Mouse (Mus musculus): Measurements from ENCODE around the gene Mtfr1l. TPM values are rescaled to one million over a fixed set of nuclear protein-coding genes. Genes with fewer than 3 reads are reported as not detected.
A peak's percentile ranks its signal among the peaks of the same experiment; 100 is the strongest.

The Mtfr1l gene
- polyA plus RNA-seq, 1 experiment from 2014 or later: 160 TPM

DNA sequence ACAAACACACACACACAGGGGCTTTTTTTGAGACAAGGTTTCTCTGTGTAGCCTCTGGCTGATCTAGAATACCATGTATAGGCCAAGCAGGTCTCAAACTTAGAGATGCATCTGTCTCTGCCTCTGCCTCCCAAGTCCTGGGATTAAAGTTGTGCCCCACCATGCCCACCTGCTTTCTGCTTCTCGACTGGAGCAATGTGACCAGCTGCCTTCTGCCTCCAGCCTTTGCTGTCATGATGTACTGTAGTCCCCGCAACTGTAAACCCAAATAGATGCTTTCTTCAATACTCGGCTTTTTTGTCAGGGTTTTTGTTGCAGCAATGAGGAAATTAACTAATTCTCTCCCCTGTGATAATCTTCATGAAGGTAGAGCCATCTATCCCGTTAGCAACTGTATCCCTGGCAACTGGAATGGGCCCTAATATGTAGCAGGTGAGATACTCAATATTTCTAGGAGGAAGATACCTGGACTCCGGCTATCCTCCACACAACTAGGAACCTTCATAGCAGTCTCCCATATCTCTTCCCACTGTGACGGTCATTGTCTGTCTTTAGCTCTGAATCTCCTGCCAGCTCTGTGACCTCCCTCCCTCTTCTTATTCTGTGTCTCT, 52.0 kb downstream of the Mtfr1l start:
- 65% methylated on average over 6 of the region's 6 CpGs for WGBS
- Histone ChIP-seq H3K4me3 (no peak overlapping the region), H3K27me3 (0 out of 2 replicates have a peak, but pooled peaks cover 4% of the 10 kb centered on the region), H3K9ac (no peak overlapping the region), H3K9me3 (no peaks in the 10 kb centered on the region), H3K4me2 (no peak overlapping the region), H3K27ac (no peak overlapping the region), H3K36me3 (no peaks in the 10 kb centered on the region), H3K4me1 (replicated peaks) (peaks cover 4% of the 10 kb centered on the region)
- no peak for ATAC-seq (ENCODE audit: low FRiP score)

DNA sequence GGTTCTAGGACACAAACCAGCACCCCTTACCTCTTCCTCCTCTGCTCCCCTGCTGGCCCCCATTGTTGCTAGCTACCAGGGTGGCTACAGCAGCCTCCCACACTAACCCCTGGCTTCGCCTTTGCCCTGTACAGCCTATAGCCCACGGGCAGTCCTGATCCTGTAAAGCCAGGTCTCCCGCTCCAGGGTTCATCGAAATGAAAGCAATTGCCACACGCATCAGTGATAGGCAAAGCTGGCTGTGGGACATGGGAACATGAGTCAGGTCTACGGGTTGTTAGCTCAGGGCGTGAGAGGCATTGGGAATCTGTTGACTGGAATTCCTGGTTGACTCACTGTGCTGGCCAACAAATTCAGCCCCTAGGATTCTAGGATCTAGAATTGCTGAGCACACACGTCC, 52.7 kb downstream of the Mtfr1l start:
- Histone ChIP-seq H3K4me2 (no peak overlapping the region), H3K36me3 (no peaks in the 10 kb centered on the region), H3K4me3 (no peak overlapping the region), H3K27ac (no peak overlapping the region), H3K4me1 (replicated peaks) (peaks cover 11% of the 10 kb centered on the region), H3K27me3 (0 out of 2 replicates have a peak, but pooled peaks cover 4% of the 10 kb centered on the region), H3K9ac (no peak overlapping the region), H3K9me3 (no peaks in the 10 kb centered on the region)
- WGBS: 83% methylated on average over 8 of the region's 8 CpGs
- ATAC-seq (ENCODE audit: low FRiP score): no peak

DNA sequence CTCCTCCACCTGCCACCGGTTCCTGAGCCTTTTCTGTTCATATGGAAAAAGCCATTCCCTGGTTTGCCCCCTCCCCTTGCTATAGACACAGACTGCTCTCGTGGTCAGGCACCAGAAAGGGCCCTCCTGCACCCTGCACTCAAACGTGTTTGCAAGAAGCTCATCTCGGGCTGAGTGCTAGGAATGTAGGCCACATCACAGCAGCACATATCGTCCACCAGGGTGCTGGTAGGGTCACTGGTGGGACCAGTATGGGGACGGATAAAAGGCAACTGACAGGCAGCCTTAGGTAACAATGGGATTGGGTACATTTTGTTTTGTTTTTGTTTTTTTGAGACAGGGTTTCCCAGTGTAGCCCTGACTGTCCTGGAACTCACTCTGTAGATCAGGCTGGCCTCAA, 53.9 kb downstream of the Mtfr1l start:
- no peak overlapping the region for H3K4me3 ChIP-seq
- no peak for ATAC-seq (ENCODE audit: low FRiP score)
- H3K9me3 ChIP-seq: no peaks in the 10 kb centered on the region
- 0 out of 2 replicates have a peak, but pooled peaks cover 4% of the 10 kb centered on the region for H3K27me3 ChIP-seq
- no peak overlapping the region for H3K9ac ChIP-seq
- WGBS: 62% methylated on average over 6 of the region's 6 CpGs
- no peak overlapping the region for H3K4me2 ChIP-seq
- peaks cover 11% of the 10 kb centered on the region for H3K36me3 ChIP-seq
- no peak overlapping the region for H3K27ac ChIP-seq
- peaks cover 12% of the 10 kb centered on the region for H3K4me1 ChIP-seq (replicated peaks)

DNA sequence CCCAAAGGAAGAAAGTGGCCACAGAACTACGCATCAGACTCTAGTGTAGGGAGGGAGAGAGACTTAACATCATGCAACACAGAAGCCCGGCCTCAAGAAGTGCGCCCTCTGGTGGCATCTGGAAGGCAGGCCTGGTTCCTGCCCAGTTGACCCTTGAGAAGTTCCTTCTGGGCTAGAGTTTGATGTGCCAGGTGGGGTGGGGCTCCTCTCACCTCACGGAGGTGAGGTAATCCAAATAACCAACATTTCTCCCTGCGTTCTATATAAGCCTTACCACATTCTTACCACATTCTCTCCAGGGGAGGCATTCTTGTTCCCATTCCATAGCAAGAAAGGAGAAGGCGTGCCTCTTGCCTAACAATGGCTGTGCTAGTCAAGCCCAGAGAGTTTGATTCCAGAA, 54.3 kb downstream of the Mtfr1l start:
- peaks cover 13% of the 10 kb centered on the region for H3K4me1 ChIP-seq (replicated peaks)
- H3K27me3 ChIP-seq: 0 out of 2 replicates have a peak, but pooled peaks cover 4% of the 10 kb centered on the region
- no peak overlapping the region for H3K9ac ChIP-seq
- WGBS: 23% methylated on average over 6 of the region's 6 CpGs
- no peak for ATAC-seq (ENCODE audit: low FRiP score)
- no peak overlapping the region for H3K4me2 ChIP-seq
- peaks cover 15% of the 10 kb centered on the region for H3K36me3 ChIP-seq
- no peaks in the 10 kb centered on the region for H3K9me3 ChIP-seq
- no peak overlapping the region for H3K27ac ChIP-seq
- H3K4me3 ChIP-seq: no peak overlapping the region

DNA sequence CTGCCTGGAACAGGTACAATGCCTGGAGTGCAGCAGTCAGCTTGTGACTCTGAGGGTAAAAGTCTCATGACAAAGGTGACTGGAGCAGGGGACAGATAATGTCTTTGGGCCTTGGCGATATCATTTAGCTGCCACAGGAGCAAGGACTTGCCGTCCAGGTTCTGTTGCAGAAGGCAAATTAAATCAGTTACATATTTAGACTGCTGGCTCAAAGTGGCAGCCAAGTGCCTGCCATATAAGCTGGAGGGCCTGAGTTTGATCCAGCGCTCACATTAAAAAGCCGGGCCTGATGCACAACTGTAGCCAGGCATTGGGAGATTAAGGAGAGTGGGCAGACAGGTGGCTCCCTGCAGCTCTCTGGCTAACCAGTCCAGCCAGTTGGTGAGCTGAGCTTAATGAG, 55.3 kb downstream of the Mtfr1l start:
- Histone ChIP-seq H3K27ac (no peak overlapping the region), H3K4me3 (no peak overlapping the region), H3K4me2 (no peak overlapping the region), H3K27me3 (0 out of 2 replicates have a peak, but pooled peaks cover 4% of the 10 kb centered on the region), H3K4me1 (replicated peaks) (peaks cover 22% of the 10 kb centered on the region), H3K9ac (no peak overlapping the region), H3K9me3 (no peaks in the 10 kb centered on the region), H3K36me3 (peaks cover 25% of the 10 kb centered on the region)
- 89% methylated on average over 4 of the region's 4 CpGs for WGBS
- no peak for ATAC-seq (ENCODE audit: low FRiP score)

DNA sequence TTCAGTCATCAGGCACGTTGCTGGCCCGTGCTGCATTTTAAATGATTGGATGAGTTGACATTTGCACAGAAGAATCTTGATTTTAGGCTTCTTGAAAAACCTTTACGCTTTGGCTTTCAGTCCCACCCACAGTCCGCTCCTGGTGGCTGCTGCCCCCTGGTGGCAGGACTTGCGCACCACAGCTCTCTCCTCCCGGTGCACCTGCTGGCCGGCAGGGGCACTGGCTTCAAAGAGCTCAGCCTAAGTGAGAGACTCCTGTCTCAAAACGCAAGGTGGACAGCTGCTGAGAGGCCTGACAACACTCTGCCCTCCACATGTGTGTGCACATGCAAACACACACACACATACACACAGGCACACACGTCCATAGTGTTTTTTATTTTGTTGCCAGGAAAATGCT, 57.2 kb downstream of the Mtfr1l start:
- Histone ChIP-seq H3K27ac (peak overlapping the region; percentile 86), H3K9ac (peak overlapping the region; percentile 35; the same call in 1 of the 2 replicates), H3K4me2 (no peak overlapping the region), H3K4me3 (no peak overlapping the region), H3K4me1 (replicated peaks) (peaks cover 36% of the 10 kb centered on the region), H3K36me3 (peaks cover 39% of the 10 kb centered on the region), H3K27me3 (0 out of 2 replicates have a peak, but pooled peaks cover 4% of the 10 kb centered on the region), H3K9me3 (no peaks in the 10 kb centered on the region)
- peak; percentile 35 for ATAC-seq (ENCODE audit: low FRiP score)
- WGBS: 7% methylated on average over 9 of the region's 9 CpGs

DNA sequence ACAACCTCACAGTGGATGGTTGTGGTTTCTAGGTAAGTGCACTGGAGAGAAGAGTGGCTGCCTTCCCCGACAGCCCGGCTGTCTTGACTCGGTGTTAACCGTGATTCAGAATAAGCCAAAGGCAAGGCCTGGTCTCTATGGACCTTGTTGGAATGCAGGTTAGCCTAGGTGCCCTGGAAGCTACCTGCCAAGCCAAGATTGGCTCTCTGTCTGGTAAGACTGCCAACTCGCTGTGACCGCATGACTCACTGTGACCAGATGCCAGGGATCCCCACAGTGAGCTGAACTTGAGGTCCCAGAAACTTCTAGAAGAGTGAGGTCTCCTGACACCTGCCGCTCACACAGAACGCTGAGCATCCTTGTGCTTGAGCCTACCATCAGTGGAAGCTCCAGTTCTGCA, 58.3 kb downstream of the Mtfr1l start:
- no peak for ATAC-seq (ENCODE audit: low FRiP score)
- no peak overlapping the region for H3K4me2 ChIP-seq
- peaks cover 47% of the 10 kb centered on the region for H3K4me1 ChIP-seq (replicated peaks)
- no peaks in the 10 kb centered on the region for H3K27me3 ChIP-seq
- H3K36me3 ChIP-seq: peaks cover 51% of the 10 kb centered on the region
- WGBS: 95% methylated on average over 8 of the region's 8 CpGs
- H3K4me3 ChIP-seq: no peak overlapping the region
- H3K9ac ChIP-seq: no peak overlapping the region
- peak overlapping the region; percentile 86 for H3K27ac ChIP-seq
- no peaks in the 10 kb centered on the region for H3K9me3 ChIP-seq

Small RNA genes lying within 50 kb of the gene (microRNA-seq; reads per million reads assigned to microRNA genes)
- gene Mir6403: not detected

Other genes starting within 250 kb of the Mtfr1l start
- 35.0 and 37.3 TPM in 2 replicates for gene Pdik1l, start 247.5 kb downstream of the Mtfr1l start, polyA plus RNA-seq (2015; fragmentation: Nextera tagmentation; extraction: Ambion mirVana)
- gene Trim63, start 220.3 kb downstream of the Mtfr1l start, polyA plus RNA-seq (2015; fragmentation: Nextera tagmentation; extraction: Ambion mirVana): 0.38 and 0.51 TPM in 2 replicates
- not detected in 2 replicates for gene Slc30a2, start 192.2 kb downstream of the Mtfr1l start, polyA plus RNA-seq (2015; fragmentation: Nextera tagmentation; extraction: Ambion mirVana)
- 0.36 and 0.45 TPM in 2 replicates for gene Extl1, start 151.5 kb downstream of the Mtfr1l start, polyA plus RNA-seq (2015; fragmentation: Nextera tagmentation; extraction: Ambion mirVana)
- gene Pafah2, start 139.1 kb downstream of the Mtfr1l start, polyA plus RNA-seq (2015; fragmentation: Nextera tagmentation; extraction: Ambion mirVana): 7.8 TPM in 2 replicates
- gene Stmn1, start 67.1 kb downstream of the Mtfr1l start, polyA plus RNA-seq (2015; fragmentation: Nextera tagmentation; extraction: Ambion mirVana): 6,917 and 6,921 TPM in 2 replicates
- 20.2 and 21.5 TPM in 2 replicates for gene Paqr7, start 38.7 kb downstream of the Mtfr1l start, polyA plus RNA-seq (2015; fragmentation: Nextera tagmentation; extraction: Ambion mirVana)
- gene Aunip, start 24.4 kb downstream of the Mtfr1l start, polyA plus RNA-seq (2015; fragmentation: Nextera tagmentation; extraction: Ambion mirVana): 2.6 and 2.8 TPM in 2 replicates
- 9.5 and 11.0 TPM in 2 replicates for gene Selenon, start 16.8 kb upstream of the Mtfr1l start, polyA plus RNA-seq (2015; fragmentation: Nextera tagmentation; extraction: Ambion mirVana)
- 3.6 and 3.8 TPM in 2 replicates for gene Man1c1, start 168.9 kb upstream of the Mtfr1l start, polyA plus RNA-seq (2015; fragmentation: Nextera tagmentation; extraction: Ambion mirVana)
- gene Ldlrap1, start 232.6 kb upstream of the Mtfr1l start, polyA plus RNA-seq (2015; fragmentation: Nextera tagmentation; extraction: Ambion mirVana): 2.9 and 4.1 TPM in 2 replicates